ENCODE assay signal across 35 mouse cellular contexts in the genomic region with DNA sequence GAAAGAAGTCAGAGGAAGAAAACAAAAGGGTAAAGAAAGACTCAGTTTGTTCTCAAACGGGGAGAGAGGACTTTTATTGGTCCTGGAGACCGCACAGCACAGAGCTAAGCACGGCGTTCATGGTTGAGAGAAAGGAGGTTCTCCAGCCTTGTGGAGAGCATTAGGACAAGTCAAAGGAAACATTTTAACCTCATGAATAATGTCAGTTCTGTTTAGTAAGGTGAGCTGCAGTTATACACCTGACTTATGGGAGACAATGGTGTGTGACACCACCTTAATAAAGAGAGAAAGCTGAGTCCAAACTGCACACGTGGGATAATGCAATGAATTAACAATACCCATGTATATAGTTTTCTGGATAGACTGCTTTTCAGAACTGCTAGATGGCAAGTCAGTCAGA.
"Had no signal": no experiment of that assay in that cellular context is flagged by ENCODE, and none has a peak within 500 bp of the region (broad histone marks: within the 10 kb centered on the region; RNA-seq: fewer than 3 reads in every experiment).

No protein-coding gene starts in this region.

- H3K9ac ChIP-seq: heart, embryonic 12.5 days; heart, embryonic 13.5 days; heart, embryonic 15.5 days; hindbrain, embryonic 12.5 days; hindbrain, embryonic 13.5 days; hindbrain, embryonic 14.5 days; hindbrain, embryonic 15.5 days; intestine, embryonic 15.5 days; kidney, embryonic 15.5 days had no signal

- H3K4me2 ChIP-seq: heart, embryonic 11.5 days; heart, embryonic 12.5 days; heart, embryonic 13.5 days; heart, embryonic 15.5 days; hindbrain, embryonic 12.5 days; hindbrain, embryonic 13.5 days; hindbrain, embryonic 14.5 days; hindbrain, embryonic 15.5 days; intestine, embryonic 15.5 days; kidney, embryonic 15.5 days had no signal

- H3K4me1 ChIP-seq: heart, embryonic 15.5 days; hindbrain, embryonic 10.5 days; hindbrain, embryonic 12.5 days; hindbrain, embryonic 13.5 days; hindbrain, embryonic 15.5 days; intestine, embryonic 15.5 days had no signal

- H3K27ac ChIP-seq: heart, embryonic 10.5 days; heart, embryonic 13.5 days; heart, embryonic 15.5 days; hindbrain, embryonic 10.5 days; hindbrain, embryonic 12.5 days; hindbrain, embryonic 13.5 days; hindbrain, embryonic 14.5 days; hindbrain, embryonic 15.5 days; hindbrain, postnatal 0 days; intestine, embryonic 15.5 days; kidney, embryonic 15.5 days; kidney, postnatal 0 days; layer of hippocampus, adult 2 months had no signal

- H3K4me3 ChIP-seq: heart, embryonic 10.5 days; heart, embryonic 12.5 days; heart, embryonic 13.5 days; heart, embryonic 15.5 days; hindbrain, embryonic 10.5 days; hindbrain, embryonic 12.5 days; hindbrain, embryonic 13.5 days; hindbrain, embryonic 15.5 days; intestine, embryonic 15.5 days; kidney, embryonic 15.5 days; layer of hippocampus, adult 2 months had no signal

- DNase-seq: heart, postnatal 10 days; heart, postnatal 14 days; heart, postnatal 36 days; heart, postnatal 4 days; kidney, adult 11 months; kidney, adult 18-20 months; kidney, adult 2 months; kidney, adult 8-10 months; kidney, adult 9 months; kidney, postnatal 10 days; kidney, postnatal 14 days; kidney, postnatal 25 days; kidney, postnatal 36 days; kidney, postnatal 4 days; layer of hippocampus, adult 9-11 months; layer of hippocampus, postnatal 36 days had no signal

- H3K9me3 ChIP-seq: heart, embryonic 10.5 days; heart, embryonic 12.5 days; heart, embryonic 13.5 days; heart, embryonic 15.5 days; hindbrain, embryonic 10.5 days; hindbrain, embryonic 12.5 days; hindbrain, embryonic 13.5 days; hindbrain, embryonic 15.5 days; intestine, embryonic 15.5 days; kidney, embryonic 15.5 days had no signal

- H3K27me3 ChIP-seq: heart, embryonic 12.5 days; heart, embryonic 13.5 days; heart, embryonic 15.5 days; hindbrain, embryonic 12.5 days; hindbrain, embryonic 13.5 days; hindbrain, embryonic 15.5 days; intestine, embryonic 15.5 days; kidney, embryonic 15.5 days had no signal

- ATAC-seq: hindbrain, embryonic 16.5 days; hindbrain, postnatal 0 days; inflammation-experienced regulatory T-cells, adult 6 months; intestine, embryonic 15.5 days; intestine, embryonic 16.5 days; intestine, postnatal 0 days had no signal

- H3K36me3 ChIP-seq: heart, embryonic 10.5 days; heart, embryonic 12.5 days; heart, embryonic 13.5 days; heart, embryonic 15.5 days; hindbrain, embryonic 10.5 days; hindbrain, embryonic 12.5 days; hindbrain, embryonic 13.5 days; hindbrain, embryonic 15.5 days; intestine, embryonic 15.5 days; kidney, embryonic 15.5 days had no signal
